In genomic region chr19:36111054-36111895, GRCm38 (mm10) we compare ENCODE assay signal across 9 mouse cellular contexts. TPM values are rescaled to one million over a fixed set of nuclear protein-coding genes. Genes with fewer than 3 reads are reported as not detected.
A peak's percentile ranks its signal among the peaks of the same experiment; 100 is the strongest.
DNase-seq lines count a peak whose midpoint lies in the region; ATAC-seq and TF ChIP-seq lines count a peak whose summit lies in the region.
"Had no signal": no experiment of that assay in that cellular context is flagged by ENCODE, and none has a peak within 500 bp of the region (broad histone marks: within the 10 kb centered on the region; RNA-seq: fewer than 3 reads in every experiment).

No protein-coding gene starts in this region.

- no peak overlapping the region; the same call in 1 of the 2 replicates for H3K4me3 ChIP-seq in forebrain, postnatal 0 days (ENCODE audit: low read depth, low read length)
- no peak overlapping the region for H3K4me3 ChIP-seq in midbrain, embryonic 11.5 days (ENCODE audit: low read depth, low read length)

- no peaks in the 10 kb centered on the region for H3K36me3 ChIP-seq in forebrain, postnatal 0 days (ENCODE audit: insufficient read depth)
- H3K36me3 ChIP-seq in midbrain, embryonic 11.5 days (ENCODE audit: control insufficient read depth, insufficient read depth, low read length) = no peaks in the 10 kb centered on the region

- H3K9ac ChIP-seq in forebrain, postnatal 0 days = no peak overlapping the region
- H3K9ac ChIP-seq in midbrain, embryonic 11.5 days (ENCODE audit: low read length) = no peak overlapping the region

- no peaks in the 10 kb centered on the region for H3K4me1 ChIP-seq in forebrain, postnatal 0 days (ENCODE audit: insufficient read depth)
- H3K4me1 ChIP-seq in midbrain, embryonic 11.5 days (ENCODE audit: control insufficient read depth, insufficient read depth, low read length) = no peaks in the 10 kb centered on the region

- DNase-seq in cerebellum, adult 9-10 months = peak; percentile 34
- DNase-seq in cerebellum, postnatal 4 days (ENCODE audit: low spot score in 2 of 2) = no peak
- peak; percentile 24 for DNase-seq in lung, postnatal 10 days
- no peak for DNase-seq in lung, postnatal 4 days
- peak; percentile 77 for DNase-seq in forebrain, postnatal 0 days
- peak; percentile 93 for DNase-seq in midbrain, embryonic 11.5 days (ENCODE audit: low spot score, missing footprints)
- no peak for DNase-seq in urinary bladder, postnatal 36 days (ENCODE audit: low spot score in 2 of 2)

- peak overlapping the region; percentile 47 for H3K4me2 ChIP-seq in forebrain, postnatal 0 days (ENCODE audit: low read depth)
- H3K4me2 ChIP-seq in midbrain, embryonic 11.5 days = no peak overlapping the region

- H3K27me3 ChIP-seq in forebrain, postnatal 0 days (ENCODE audit: insufficient read depth, low read length) = no peaks in the 10 kb centered on the region
- no peaks in the 10 kb centered on the region for H3K27me3 ChIP-seq in midbrain, embryonic 11.5 days (ENCODE audit: control insufficient read depth, insufficient read depth, low read length)

- ATAC-seq in forebrain, postnatal 0 days = no peak
- ATAC-seq in midbrain, embryonic 11.5 days (ENCODE audit: low FRiP score) = peak; percentile 64
- ATAC-seq in granulocyte monocyte progenitor cell, adult 5-6 weeks (replicated peaks; ENCODE audit: poor library complexity, severe bottlenecking) = no peak

- no peak overlapping the region for H3K27ac ChIP-seq in forebrain, postnatal 0 days (ENCODE audit: low read depth, low read length)
- no peak overlapping the region for H3K27ac ChIP-seq in midbrain, embryonic 11.5 days (ENCODE audit: low read depth, low read length)

- no peaks in the 10 kb centered on the region for H3K9me3 ChIP-seq in forebrain, postnatal 0 days (ENCODE audit: low read length)
- H3K9me3 ChIP-seq in midbrain, embryonic 11.5 days (ENCODE audit: control insufficient read depth, low read length) = no peaks in the 10 kb centered on the region

- peak; percentile 77 for TF ChIP-seq CTCF in forebrain, postnatal 0 days (IDR thresholded peaks at IDR 0.05; ENCODE audit: low read depth)

- 24% methylated on average over 7 of the region's 7 CpGs for WGBS in forebrain, postnatal 0 days
- WGBS in midbrain, embryonic 11.5 days = 41% methylated on average over 7 of the region's 7 CpGs

RNA-seq across cellular contexts. Expression of gene Ankrd1, which starts 8.6 kb away (rescaled TPM):
- total RNA-seq in forebrain, postnatal 0 days (2014; rRNA removed) = 0.08 and 0.29 TPM in 2 replicates
- 0.08 TPM in 1 of 2 replicates, not detected in the other for polyA plus RNA-seq in forebrain, postnatal 0 days (2015; fragmentation: Nextera tagmentation; extraction: Ambion mirVana)
- polyA plus RNA-seq in midbrain, embryonic 11.5 days (2014; fragmentation: Nextera tagmentation; extraction: Ambion mirVana) = not detected in 2 replicates
- total RNA-seq in granulocyte monocyte progenitor cell, adult 5-6 weeks (2014; fragmentation: Nextera tagmentation) = not detected in 2 replicates
- total RNA-seq in granulocyte monocyte progenitor cell, adult 5-6 weeks (2017) = not detected in 2 replicates

RNA-seq across cellular contexts. Expression of gene Rpp30, which starts 27.8 kb away (rescaled TPM):
- total RNA-seq in forebrain, postnatal 0 days (2014; rRNA removed) = 30.5 and 32.1 TPM in 2 replicates
- polyA plus RNA-seq in forebrain, postnatal 0 days (2015; fragmentation: Nextera tagmentation; extraction: Ambion mirVana) = 81.5 and 85.7 TPM in 2 replicates
- 112 and 123 TPM in 2 replicates for polyA plus RNA-seq in midbrain, embryonic 11.5 days (2014; fragmentation: Nextera tagmentation; extraction: Ambion mirVana)
- total RNA-seq in granulocyte monocyte progenitor cell, adult 5-6 weeks (2014; fragmentation: Nextera tagmentation) = 35.1 and 57.5 TPM in 2 replicates
- total RNA-seq in granulocyte monocyte progenitor cell, adult 5-6 weeks (2017) = 60.8 and 64.7 TPM in 2 replicates

RNA-seq across cellular contexts. Expression of gene Htr7, which starts 54.0 kb away (rescaled TPM):
- 11.8 and 18.4 TPM in 2 replicates for total RNA-seq in forebrain, postnatal 0 days (2014; rRNA removed)
- polyA plus RNA-seq in forebrain, postnatal 0 days (2015; fragmentation: Nextera tagmentation; extraction: Ambion mirVana) = 7.4 and 11.9 TPM in 2 replicates
- 0.34 and 0.44 TPM in 2 replicates for polyA plus RNA-seq in midbrain, embryonic 11.5 days (2014; fragmentation: Nextera tagmentation; extraction: Ambion mirVana)
- not detected in 2 replicates for total RNA-seq in granulocyte monocyte progenitor cell, adult 5-6 weeks (2014; fragmentation: Nextera tagmentation)
- total RNA-seq in granulocyte monocyte progenitor cell, adult 5-6 weeks (2017) = not detected in 2 replicates
- polyA plus RNA-seq: stomach, embryonic 14.5 days had no signal

Comparison
In these comparisons a context has a peak if more than half of its experiments do, and no peak if none do; other contexts are left out.
1. DNase-seq: peak in cerebellum, adult 9-10 months (single experiment), lung, postnatal 10 days (single experiment), forebrain, postnatal 0 days (single experiment) and midbrain, embryonic 11.5 days (single experiment); none in cerebellum, postnatal 4 days (0 of 2), lung, postnatal 4 days (0 of 2) and urinary bladder, postnatal 36 days (0 of 2).
2. RNA of gene Htr7, which starts 54.0 kb away (total RNA-seq): 11.8 to 18.4 TPM in forebrain, postnatal 0 days; not detected in granulocyte monocyte progenitor cell, adult 5-6 weeks; every median in the first group is over 10 times any median in the second.